Mouse (Mus musculus): ENCODE data around the gene Stxbp6. TPM values are rescaled to one million over a fixed set of nuclear protein-coding genes. Genes with fewer than 3 reads are reported as not detected.
"Not testable (repeated sequence)": the region's sequence is repeated elsewhere in the genome, so short reads cannot be mapped to it uniquely, and the experiment has no call there.

The Stxbp6 gene
- 9.3 and 9.4 TPM in 2 replicates for polyA plus RNA-seq (2015; fragmentation: Nextera tagmentation; extraction: Ambion mirVana)

DNA sequence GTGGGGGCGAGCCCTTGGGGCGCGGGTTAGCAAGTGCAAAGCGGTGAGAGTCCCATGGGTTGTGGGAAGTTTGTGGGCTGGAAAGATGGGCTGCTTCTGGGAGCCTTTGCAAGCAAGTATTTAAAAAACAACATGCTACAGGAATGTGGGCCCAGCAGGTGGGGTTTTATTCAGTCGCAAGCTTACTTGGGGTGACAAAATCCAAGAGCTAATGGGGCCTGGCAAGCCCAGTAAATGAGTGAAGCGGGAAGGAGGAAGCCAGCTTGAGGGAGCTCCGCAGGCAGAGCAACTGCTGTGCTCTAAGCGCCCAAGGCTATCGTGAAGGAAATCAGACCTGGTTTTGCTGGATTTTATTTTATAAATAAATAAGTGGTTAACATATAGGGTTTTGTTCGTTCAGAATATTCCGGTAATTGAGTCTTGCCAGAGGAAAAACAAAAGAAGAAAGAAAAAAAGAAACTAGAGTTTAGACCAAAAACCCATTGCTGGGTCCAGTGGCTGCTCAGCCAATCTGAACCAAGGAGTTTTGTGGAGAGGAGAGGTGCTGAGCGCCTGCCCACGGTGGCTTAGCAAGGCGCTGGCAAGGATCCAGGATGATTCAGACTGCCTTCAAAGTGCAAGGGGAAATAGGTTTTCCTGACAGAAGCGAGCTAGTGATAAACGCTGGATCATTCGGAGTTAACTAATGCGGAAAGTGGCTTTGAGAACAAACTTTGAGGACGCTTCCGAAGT, at the start of gene Stxbp6:
Gene Stxbp6, minus strand, starts transcription at position 99 of the 732 bp plus-strand sequence.
- Histone ChIP-seq H3K9ac (ENCODE audit: low read length) (peak within 1 kb of the TSS; percentile 79), H3K4me1 (replicated peaks; ENCODE audit: control insufficient read depth, insufficient read depth) (peaks cover 4% of the 10 kb centered on the region; the same call in 1 of the 2 replicates), H3K36me3 (ENCODE audit: control insufficient read depth, insufficient read depth, low read length) (no peaks in the 10 kb centered on the region), H3K4me2 (replicated peaks; ENCODE audit: low read depth) (peak within 1 kb of the TSS; percentile 100), H3K9me3 (ENCODE audit: control insufficient read depth, low read length) (no peaks in the 10 kb centered on the region), H3K27me3 (ENCODE audit: control insufficient read depth, insufficient read depth, low read length) (no peaks in the 10 kb centered on the region), H3K27ac (replicated peaks) (peak within 1 kb of the TSS; percentile 91), H3K4me3 (ENCODE audit: low read depth, low read length) (peak within 1 kb of the TSS; percentile 72)
- DNase-seq (ENCODE audit: low spot score) (peak; percentile 89), ATAC-seq (ENCODE audit: low FRiP score, low TSS enrichment) (peak; percentile 62)
- 2% methylated on average over 20 of the region's 20 CpGs for WGBS
- peak; percentile 24 for TF ChIP-seq EP300 (optimal IDR thresholded peaks at IDR 0.05)
- TF ChIP-seq CTCF (IDR thresholded peaks at IDR 0.05; ENCODE audit: low read depth) = no peak

GRCm38 (mm10) chr12:45102954-45103353, 28.4 kb upstream of the Stxbp6 start:
- not testable (repeated sequence) for DNase-seq (ENCODE audit: low spot score); H3K27me3 ChIP-seq (ENCODE audit: control insufficient read depth, insufficient read depth, low read length); H3K4me1 ChIP-seq (replicated peaks; ENCODE audit: control insufficient read depth, insufficient read depth); H3K4me3 ChIP-seq (ENCODE audit: low read depth, low read length); ATAC-seq (ENCODE audit: low FRiP score, low TSS enrichment); H3K36me3 ChIP-seq (ENCODE audit: control insufficient read depth, insufficient read depth, low read length); H3K27ac ChIP-seq (replicated peaks); H3K9ac ChIP-seq (ENCODE audit: low read length); H3K9me3 ChIP-seq (ENCODE audit: control insufficient read depth, low read length); H3K4me2 ChIP-seq (replicated peaks; ENCODE audit: low read depth)
- WGBS = 45% methylated on average over 2 of the region's 2 CpGs

- Histone ChIP-seq H3K4me2 (replicated peaks; ENCODE audit: low read depth) (no peak overlapping the region), H3K9ac (ENCODE audit: low read length) (no peak overlapping the region), H3K27ac (replicated peaks) (no peak overlapping the region), H3K9me3 (ENCODE audit: control insufficient read depth, low read length) (no peaks in the 10 kb centered on the region), H3K4me3 (ENCODE audit: low read depth, low read length) (no peak overlapping the region), H3K27me3 (ENCODE audit: control insufficient read depth, insufficient read depth, low read length) (no peaks in the 10 kb centered on the region), H3K36me3 (ENCODE audit: control insufficient read depth, insufficient read depth, low read length) (no peaks in the 10 kb centered on the region), H3K4me1 (replicated peaks; ENCODE audit: control insufficient read depth, insufficient read depth) (no peaks in the 10 kb centered on the region)
- no peak for ATAC-seq (ENCODE audit: low FRiP score, low TSS enrichment)
- no peak for DNase-seq (ENCODE audit: low spot score)
- no peak for TF ChIP-seq EP300 (optimal IDR thresholded peaks at IDR 0.05)
- TF ChIP-seq CTCF (IDR thresholded peaks at IDR 0.05; ENCODE audit: low read depth) = no peak
- 66% methylated on average over 2 of the region's 2 CpGs for WGBS
Measured at GRCm38 (mm10) chr12:45093732-45094131, 19.2 kb upstream of the Stxbp6 start.

DNA sequence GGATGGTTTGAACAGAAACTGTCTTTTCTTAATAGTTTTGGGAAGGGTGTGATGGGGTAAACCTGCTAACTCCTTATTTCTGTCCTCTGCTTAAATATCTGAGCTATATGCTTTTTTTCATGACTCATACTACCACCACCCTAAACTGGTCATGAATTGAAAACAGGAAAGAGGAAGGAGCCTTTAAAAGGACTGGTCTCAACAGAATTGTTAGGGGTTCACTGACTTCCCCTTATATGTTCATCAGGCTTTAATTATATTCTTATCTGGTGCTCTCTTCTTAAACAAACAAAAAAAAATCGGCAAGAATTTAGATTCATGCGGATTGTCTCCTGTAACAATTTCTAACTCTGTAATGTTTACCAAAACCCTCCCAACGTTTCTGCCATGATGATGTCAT, 17.9 kb upstream of the Stxbp6 start:
- Histone ChIP-seq H3K9me3 (ENCODE audit: control insufficient read depth, low read length) (no peaks in the 10 kb centered on the region), H3K27ac (replicated peaks) (no peak overlapping the region), H3K36me3 (ENCODE audit: control insufficient read depth, insufficient read depth, low read length) (no peaks in the 10 kb centered on the region), H3K9ac (ENCODE audit: low read length) (no peak overlapping the region), H3K4me3 (ENCODE audit: low read depth, low read length) (no peak overlapping the region), H3K27me3 (ENCODE audit: control insufficient read depth, insufficient read depth, low read length) (no peaks in the 10 kb centered on the region), H3K4me1 (replicated peaks; ENCODE audit: control insufficient read depth, insufficient read depth) (no peaks in the 10 kb centered on the region), H3K4me2 (replicated peaks; ENCODE audit: low read depth) (no peak overlapping the region)
- DNase-seq (ENCODE audit: low spot score) (no peak), ATAC-seq (ENCODE audit: low FRiP score, low TSS enrichment) (no peak)
- TF ChIP-seq CTCF (IDR thresholded peaks at IDR 0.05; ENCODE audit: low read depth) (no peak), EP300 (optimal IDR thresholded peaks at IDR 0.05) (no peak)
- WGBS = 26% methylated on average over 3 of the region's 3 CpGs

- Histone ChIP-seq H3K4me3 (ENCODE audit: low read depth, low read length) (no peak overlapping the region), H3K27ac (replicated peaks) (no peak overlapping the region), H3K4me2 (replicated peaks; ENCODE audit: low read depth) (no peak overlapping the region), H3K27me3 (ENCODE audit: control insufficient read depth, insufficient read depth, low read length) (no peaks in the 10 kb centered on the region), H3K36me3 (ENCODE audit: control insufficient read depth, insufficient read depth, low read length) (no peaks in the 10 kb centered on the region), H3K4me1 (replicated peaks; ENCODE audit: control insufficient read depth, insufficient read depth) (no peaks in the 10 kb centered on the region), H3K9ac (ENCODE audit: low read length) (no peak overlapping the region), H3K9me3 (ENCODE audit: control insufficient read depth, low read length) (no peaks in the 10 kb centered on the region)
- TF ChIP-seq EP300 (optimal IDR thresholded peaks at IDR 0.05) (no peak), CTCF (IDR thresholded peaks at IDR 0.05; ENCODE audit: low read depth) (no peak)
- 59% methylated on average over 1 of the region's 1 CpGs for WGBS
- ATAC-seq (ENCODE audit: low FRiP score, low TSS enrichment) = no peak
- no peak for DNase-seq (ENCODE audit: low spot score)
Measured at GRCm38 (mm10) chr12:45083145-45083475, 8.6 kb upstream of the Stxbp6 start.

DNA sequence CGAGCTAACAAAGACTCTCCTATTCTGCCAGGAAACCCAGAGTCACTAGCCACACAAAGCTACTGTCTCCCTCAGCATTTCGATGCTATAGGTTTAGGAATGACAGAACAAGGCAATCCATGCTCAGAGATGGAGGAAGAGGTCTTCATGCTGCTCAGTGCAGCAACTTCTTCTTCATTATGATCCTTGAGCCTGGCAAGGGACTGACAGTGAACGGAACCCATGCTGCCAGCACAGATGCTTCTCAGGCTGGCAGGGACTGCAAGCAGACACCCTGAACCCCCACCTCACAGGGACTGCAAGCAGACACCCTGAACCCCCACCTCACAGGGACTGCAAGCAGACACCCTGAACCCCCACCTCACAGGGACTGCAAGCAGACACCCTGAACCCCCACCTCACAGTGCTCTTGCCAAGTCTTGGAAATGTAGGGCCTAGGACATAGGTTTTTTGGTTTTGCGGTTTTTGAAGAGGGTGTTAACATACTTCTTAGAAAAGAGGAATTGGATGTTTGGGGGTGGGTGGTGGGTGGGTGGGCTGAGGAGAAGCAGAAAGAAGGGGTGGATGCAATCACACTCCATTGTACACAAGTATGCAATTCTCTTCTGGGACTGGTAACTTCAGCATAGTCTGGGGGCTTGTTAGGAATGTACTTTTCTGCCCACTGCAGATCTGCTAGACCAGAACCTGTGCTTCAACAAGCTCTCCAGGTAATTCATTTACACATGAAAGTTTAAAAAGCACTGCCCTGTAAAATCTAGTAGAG, 8.1 kb upstream of the Stxbp6 start:
- DNase-seq (ENCODE audit: low spot score) (no peak), ATAC-seq (ENCODE audit: low FRiP score, low TSS enrichment) (no peak)
- Histone ChIP-seq H3K9ac (ENCODE audit: low read length) (no peak overlapping the region), H3K9me3 (ENCODE audit: control insufficient read depth, low read length) (no peaks in the 10 kb centered on the region), H3K4me3 (ENCODE audit: low read depth, low read length) (no peak overlapping the region), H3K36me3 (ENCODE audit: control insufficient read depth, insufficient read depth, low read length) (no peaks in the 10 kb centered on the region), H3K27ac (replicated peaks) (no peak overlapping the region), H3K27me3 (ENCODE audit: control insufficient read depth, insufficient read depth, low read length) (no peaks in the 10 kb centered on the region), H3K4me2 (replicated peaks; ENCODE audit: low read depth) (no peak overlapping the region), H3K4me1 (replicated peaks; ENCODE audit: control insufficient read depth, insufficient read depth) (no peaks in the 10 kb centered on the region)
- 75% methylated on average over 4 of the region's 4 CpGs for WGBS
- no peak for TF ChIP-seq EP300 (optimal IDR thresholded peaks at IDR 0.05)
